Mouse (Mus musculus): ENCODE data around the gene Poldip2.

- TF ChIP-seq CTCF (IDR thresholded peaks at IDR 0.05; ENCODE audit: low read depth) (no peak), EP300 (optimal IDR thresholded peaks at IDR 0.05) (no peak)
These were observed 33.2 kb downstream of the Poldip2 start for GRCm38 (mm10) chr11:78545181-78545580.
